Mouse (Mus musculus) activated CD4-positive, CD25-positive, alpha-beta regulatory T cell (primary cell): ENCODE data around the gene Olfr1048. TPM values are rescaled to one million over a fixed set of nuclear protein-coding genes. Genes with fewer than 3 reads are reported as not detected.

ENCODE experiments used
- polyA plus RNA-seq, 2 experiments: library from polyadenylated mRNA; unstranded; fragments of 100-300 nt; shearing (Covaris generic); gene quantifications; one replicate each; pipeline ENCODE4 v1.2.1; 2017

Gene Olfr1048
- under 1 TPM in 1 of 2 experiments, not detected in 1; 0.39 TPM for polyA plus RNA-seq

DNA sequence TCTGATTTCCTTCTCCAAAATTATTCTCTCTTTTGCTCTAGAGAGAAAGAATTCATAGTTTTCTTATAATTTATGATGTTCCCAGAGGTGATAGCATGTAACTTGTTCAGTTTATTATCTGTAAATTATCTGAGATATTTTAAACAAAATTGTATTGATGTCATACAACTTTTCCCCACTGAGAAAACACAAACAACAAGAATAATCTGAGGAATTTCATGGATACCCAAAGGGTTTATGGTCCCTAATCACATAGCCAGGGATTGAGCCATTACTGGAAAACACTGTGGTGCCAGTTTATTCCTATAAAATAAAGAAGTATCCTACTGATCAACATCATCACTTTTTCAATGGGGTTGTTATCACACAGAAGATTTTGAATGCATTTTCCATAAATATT is at the start of gene Olfr1048:
Gene Olfr1048, minus strand, starts transcription at position 101 of the 400 bp plus-strand sequence.

DNA sequence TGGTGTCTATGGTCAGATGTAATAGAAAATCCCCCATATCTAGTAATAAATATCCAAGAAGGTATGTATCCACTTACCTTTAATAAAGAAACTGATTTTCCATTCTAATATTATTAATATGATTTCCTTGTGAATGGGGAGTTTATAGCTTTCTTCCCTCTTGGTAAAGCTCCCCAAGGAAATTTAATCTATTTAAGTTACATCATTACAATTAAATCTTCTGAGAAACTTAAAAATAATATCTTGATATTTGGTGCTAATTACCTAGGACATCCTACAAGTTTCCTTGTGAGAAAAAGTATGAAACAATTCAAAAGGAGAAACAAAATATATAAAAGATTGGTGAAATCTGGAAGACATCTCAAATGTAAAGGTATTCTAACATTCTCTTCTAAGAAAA is 38.9 kb upstream of the Olfr1048 start, which contains the start of gene Olfr1051:
Gene Olfr1051, minus strand, starts transcription at position 101 of the 400 bp plus-strand sequence.

DNA sequence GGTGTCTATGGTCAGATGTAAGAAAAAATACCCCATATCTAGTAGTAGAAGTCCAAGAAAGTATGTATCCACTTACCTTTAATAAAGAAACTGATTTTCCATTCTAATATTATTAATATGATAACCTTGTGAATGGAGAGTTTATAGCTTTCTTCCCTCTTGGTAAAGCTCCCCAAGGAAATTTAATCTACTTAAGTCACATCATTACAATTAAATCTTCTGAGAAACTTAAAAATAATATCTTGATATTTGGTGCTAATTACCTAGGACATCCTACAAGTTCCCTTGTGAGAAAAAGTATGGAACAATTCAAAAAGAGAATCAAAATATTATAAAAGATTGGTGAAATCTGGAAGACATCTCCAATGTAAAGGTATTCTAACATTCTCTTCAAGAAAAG is 18.1 kb upstream of the Olfr1048 start, which contains the start of gene Olfr1049:
Gene Olfr1049, minus strand, starts transcription at position 101 of the 400 bp plus-strand sequence.

DNA sequence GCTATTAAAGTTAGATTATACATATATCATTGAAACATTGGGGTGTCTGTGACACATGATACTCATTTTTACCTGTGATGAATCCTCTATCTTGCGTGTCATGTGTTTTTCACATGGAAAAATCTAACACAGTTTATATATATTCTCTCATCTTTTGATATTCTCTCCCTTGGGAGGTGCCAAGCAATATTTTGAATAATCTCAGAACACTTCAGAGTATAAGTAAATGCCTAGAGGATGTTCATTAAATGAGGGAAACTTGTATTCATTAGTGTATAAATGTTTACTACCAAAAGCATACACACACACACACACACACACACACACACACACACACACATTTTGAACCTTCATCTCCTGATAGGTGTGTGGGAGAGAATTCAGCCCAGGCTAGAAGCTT is 8.8 kb downstream of the Olfr1048 start, which contains the start of gene Olfr1047:
Gene Olfr1047, minus strand, starts transcription at position 101 of the 400 bp plus-strand sequence.

DNA sequence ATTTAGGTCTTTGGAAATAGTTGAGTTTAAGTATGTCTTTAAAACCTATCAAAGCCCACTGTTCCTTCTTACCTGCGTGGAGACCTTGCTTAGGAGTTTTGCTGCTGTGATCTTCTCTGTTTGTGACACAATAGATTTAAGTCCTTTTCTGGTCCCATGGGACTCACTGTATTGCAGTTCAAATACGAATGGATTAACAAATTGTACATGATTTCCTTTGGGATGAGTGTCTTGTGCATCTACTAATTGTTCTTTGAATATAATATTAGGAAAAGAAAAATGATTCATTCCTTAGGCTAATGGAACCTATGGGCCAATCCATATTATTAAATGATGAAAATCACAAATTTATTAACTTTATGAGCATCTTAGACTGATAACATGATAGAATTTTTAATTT is 20.9 kb downstream of the Olfr1048 start, which contains the start of gene Olfr1046:
Gene Olfr1046, minus strand, starts transcription at position 101 of the 400 bp plus-strand sequence.

DNA sequence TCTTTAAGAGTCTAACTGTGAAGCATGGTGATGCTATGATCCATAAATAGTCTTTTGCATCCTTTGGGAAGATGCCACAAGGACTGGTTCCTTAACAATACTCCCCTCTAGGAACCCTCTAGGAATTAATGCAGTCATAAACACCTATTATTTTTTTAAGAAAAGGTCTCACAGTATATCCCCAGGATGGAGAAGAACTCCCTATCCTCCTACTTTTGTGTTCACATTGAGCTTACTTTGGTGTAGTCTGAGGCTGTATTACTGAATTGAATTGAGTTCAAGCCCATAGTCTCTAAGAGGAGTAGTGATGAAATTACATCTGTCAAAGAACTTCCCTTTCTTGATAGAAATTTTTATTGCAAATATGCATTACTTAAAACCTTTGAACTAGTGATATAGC is 37.2 kb downstream of the Olfr1048 start, which contains the start of gene Olfr1045:
Gene Olfr1045, minus strand, starts transcription at position 101 of the 400 bp plus-strand sequence.

DNA sequence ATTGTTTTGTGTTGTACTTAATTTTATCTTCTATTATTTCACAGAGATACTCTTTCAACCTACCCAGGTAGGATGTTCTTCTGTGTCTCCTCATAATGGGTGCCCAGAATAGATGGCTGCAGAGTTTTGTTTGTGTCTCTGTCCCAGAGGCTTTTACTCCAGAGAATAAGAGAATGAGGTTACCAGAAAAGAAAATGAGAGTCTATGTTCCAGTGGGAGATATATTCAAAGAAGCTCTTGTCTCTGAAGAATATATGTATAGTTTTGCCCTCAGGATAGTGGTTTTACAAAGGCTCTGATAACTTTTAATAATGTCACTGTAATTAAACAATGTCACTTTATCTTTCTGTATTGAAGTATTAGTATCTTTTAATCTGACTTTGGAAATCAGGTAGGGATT is 54.5 kb downstream of the Olfr1048 start, which contains the start of gene Olfr52:
Gene Olfr52, minus strand, starts transcription at position 101 of the 400 bp plus-strand sequence.

Other genes with a start within 250 kb of the Olfr1048 start
- gene Olfr1031, start 250.0 kb downstream of the Olfr1048 start, polyA plus RNA-seq, result not detected
- not detected for gene Olfr1032, start 234.7 kb downstream of the Olfr1048 start, polyA plus RNA-seq
- gene Olfr1033, start 219.7 kb downstream of the Olfr1048 start, polyA plus RNA-seq, result 1 to 10 TPM; 1.7 to 3.3 TPM
- gene Olfr1034, start 194.4 kb downstream of the Olfr1048 start, polyA plus RNA-seq, result under 1 TPM in 1 of 2 experiments, not detected in 1; 0.07 TPM
- not detected for gene Olfr1036, start 166.3 kb downstream of the Olfr1048 start, polyA plus RNA-seq
- gene Olfr1037, start 152.9 kb downstream of the Olfr1048 start, polyA plus RNA-seq, result not detected
- gene Olfr1039, start 104.4 kb downstream of the Olfr1048 start, polyA plus RNA-seq, result not detected
- gene Olfr1040, start 93.6 kb downstream of the Olfr1048 start, polyA plus RNA-seq, result not detected
- under 1 TPM; 0.11 to 0.16 TPM for gene Olfr1042, start 78.5 kb downstream of the Olfr1048 start, polyA plus RNA-seq
- gene Olfr1043, start 72.8 kb downstream of the Olfr1048 start, polyA plus RNA-seq, result under 1 TPM; 0.13 to 0.81 TPM
- gene Olfr1044, start 62.5 kb downstream of the Olfr1048 start, polyA plus RNA-seq, result under 1 TPM in 1 of 2 experiments, not detected in 1; 0.49 TPM
- 1 to 10 TPM in 1 of 2 experiments, not detected in 1; 1.2 TPM for gene Olfr52, start 54.6 kb downstream of the Olfr1048 start, polyA plus RNA-seq
- under 1 TPM in 1 of 2 experiments, not detected in 1; 0.43 TPM for gene Olfr1045, start 37.3 kb downstream of the Olfr1048 start, polyA plus RNA-seq
- under 1 TPM in 1 of 2 experiments, not detected in 1; 0.17 TPM for gene Olfr1046, start 21.0 kb downstream of the Olfr1048 start, polyA plus RNA-seq
- not detected for gene Olfr1047, start 8.9 kb downstream of the Olfr1048 start, polyA plus RNA-seq
- gene Olfr1049, start 18.0 kb upstream of the Olfr1048 start, polyA plus RNA-seq, result not detected
- not detected for gene Olfr1051, start 38.8 kb upstream of the Olfr1048 start, polyA plus RNA-seq
- gene Olfr1052, start 52.2 kb upstream of the Olfr1048 start, polyA plus RNA-seq, result not detected
- gene Olfr1053, start 75.0 kb upstream of the Olfr1048 start, polyA plus RNA-seq, result not detected
- not detected for gene Olfr1054, start 95.1 kb upstream of the Olfr1048 start, polyA plus RNA-seq
- gene Olfr1055, start 110.0 kb upstream of the Olfr1048 start, polyA plus RNA-seq, result not detected
- not detected for gene Olfr1056, start 122.2 kb upstream of the Olfr1048 start, polyA plus RNA-seq
- not detected for gene Olfr1057, start 138.1 kb upstream of the Olfr1048 start, polyA plus RNA-seq
- gene Olfr1058, start 148.3 kb upstream of the Olfr1048 start, polyA plus RNA-seq, result under 1 TPM in 1 of 2 experiments, not detected in 1; 0.29 TPM
- gene Olfr1061, start 173.8 kb upstream of the Olfr1048 start, polyA plus RNA-seq, result not detected
- not detected for gene Olfr1062, start 186.5 kb upstream of the Olfr1048 start, polyA plus RNA-seq
- gene Olfr1065, start 210.3 kb upstream of the Olfr1048 start, polyA plus RNA-seq, result under 1 TPM in 1 of 2 experiments, not detected in 1; 0.34 TPM
- not detected for gene Olfr1066, start 216.0 kb upstream of the Olfr1048 start, polyA plus RNA-seq
- gene Olfr228, start 247.1 kb upstream of the Olfr1048 start, polyA plus RNA-seq, result not detected